Mouse (Mus musculus) limb, embryonic 13.5 days (tissue): Measurements from ENCODE around the gene Ppp1cc. TPM values are rescaled to one million over a fixed set of nuclear protein-coding genes. Genes with fewer than 3 reads are reported as not detected.
A peak's percentile ranks its signal among the peaks of the same experiment; 100 is the strongest.
"Not testable (repeated sequence)": the region's sequence is repeated elsewhere in the genome, so short reads cannot be mapped to it uniquely, and the experiment has no call there.

Source experiments
- ATAC-seq: fragments of 200-750 bp; cut with Nextera tagmentation; 2 replicates; pipeline ENCODE4 v1.8.0; 2017; ENCODE audit warnings: low read depth, moderate number of reproducible peaks, moderate TSS enrichment; ENCODE audit not compliant: low FRiP score
- H3K27ac ChIP-seq: fragments of 300-500 bp; sonication (generic); 2 replicates; pipeline ENCODE4 v1.5.1; 2015; ENCODE audit warnings: inconsistent platforms, mild to moderate bottlenecking, moderate library complexity
- H3K27me3 ChIP-seq: fragments of 300-500 bp; sonication (generic); 2 replicates; pipeline ENCODE4 v1.6.1; 2015; ENCODE audit warnings: mild to moderate bottlenecking, inconsistent platforms
- H3K36me3 ChIP-seq: fragments of 300-500 bp; sonication (generic); 2 replicates; pipeline ENCODE4 v1.6.1; 2015; ENCODE audit warnings: inconsistent platforms, mild to moderate bottlenecking, moderate library complexity
- H3K4me1 ChIP-seq: fragments of 300-500 bp; sonication (generic); 2 replicates; pipeline ENCODE4 v1.6.1; 2015; ENCODE audit warnings: inconsistent platforms
- H3K4me2 ChIP-seq: fragments of 300-500 bp; sonication (generic); replicated peaks from 2 replicates; pipeline ENCODE4 v1.6.1; 2015; ENCODE audit warnings: inconsistent platforms, mild to moderate bottlenecking, moderate library complexity
- H3K4me3 ChIP-seq: fragments of 300-500 bp; sonication (generic); 2 replicates; pipeline ENCODE4 v1.5.1; 2015; ENCODE audit warnings: moderate library complexity, mild to moderate bottlenecking, inconsistent platforms
- H3K9ac ChIP-seq: fragments of 300-500 bp; sonication (generic); 2 replicates; pipeline ENCODE4 v1.6.1; 2015; ENCODE audit warnings: mild to moderate bottlenecking, inconsistent platforms
- H3K9me3 ChIP-seq: fragments of 300-500 bp; sonication (generic); 2 replicates; pipeline ENCODE4 v1.6.1; 2016; ENCODE audit warnings: inconsistent platforms
- WGBS: fragments of 180-500 bp; shearing (Covaris S2); methylation state at CpG from one replicate; pipeline ENCODE4 v1.1.7; 2015; 5-methylcytosine and 5-hydroxymethylcytosine counted together
- polyA plus RNA-seq: library from polyadenylated mRNA; unstranded; fragments of >200 nt; fragmentation: Nextera tagmentation; extraction: Ambion mirVana; gene quantifications from 2 replicates; pipeline ENCODE4 v1.2.1, GENCODE M21; 2015

The Ppp1cc gene
- polyA plus RNA-seq, 1 experiment from 2014 or later: 235 TPM

DNA sequence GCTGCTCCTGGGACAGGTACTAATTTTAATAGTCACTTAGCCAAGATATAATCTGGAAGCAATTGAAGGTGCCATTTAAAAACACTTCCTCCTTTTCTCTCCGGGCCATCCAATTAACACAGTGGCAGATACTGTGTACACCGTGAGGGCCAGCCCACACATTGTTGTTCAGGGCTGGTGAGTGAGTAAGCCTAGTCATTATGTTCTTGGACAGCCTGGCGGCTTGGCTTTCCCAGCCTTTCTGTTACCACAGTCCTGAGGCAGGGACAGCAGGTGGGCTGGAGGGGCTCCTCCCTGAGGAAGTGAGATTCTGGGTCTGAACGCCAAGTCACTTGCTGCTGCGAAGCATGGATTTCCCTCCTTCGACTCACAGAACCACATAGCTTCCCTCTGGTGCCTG is 21.6 kb downstream of the Ppp1cc start:
- Histone ChIP-seq H3K4me3 (no peak overlapping the region), H3K36me3 (peaks cover 24% of the 10 kb centered on the region), H3K4me2 (no peak overlapping the region), H3K4me1 (0 out of 2 replicates have a peak, but pooled peaks cover 2% of the 10 kb centered on the region), H3K9ac (no peak overlapping the region), H3K27ac (no peak overlapping the region), H3K27me3 (no peaks in the 10 kb centered on the region), H3K9me3 (0 out of 2 replicates have a peak, but pooled peaks cover under 1% of the 10 kb centered on the region)
- ATAC-seq: no peak
- WGBS: 46% methylated on average over 6 of the region's 6 CpGs

DNA sequence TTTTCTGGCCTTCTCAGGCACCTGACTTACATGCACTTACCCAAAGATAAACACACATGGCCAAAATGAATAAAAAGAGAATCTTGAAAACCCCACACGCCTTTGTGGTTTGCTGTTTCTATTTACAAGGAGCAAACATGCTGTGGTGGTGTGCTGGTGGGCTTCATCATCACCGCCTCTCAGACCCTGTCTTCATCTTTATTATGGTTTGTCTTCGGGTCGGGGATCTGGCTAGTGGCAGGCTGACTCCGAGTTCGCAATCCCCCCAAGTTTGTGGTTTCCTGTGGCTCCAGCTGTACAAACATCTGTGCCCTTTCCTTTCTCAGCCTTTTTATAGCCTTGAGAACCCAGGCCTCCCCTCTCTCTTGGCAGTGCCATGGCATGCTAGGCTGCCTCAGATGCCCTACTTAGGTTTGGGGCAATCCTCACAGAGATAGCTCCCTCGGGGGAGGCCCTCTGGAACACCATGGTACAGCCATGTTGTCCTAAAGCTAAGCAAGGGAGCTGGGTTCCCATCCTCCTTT is 26.3 kb downstream of the Ppp1cc start:
- H3K27ac ChIP-seq: no peak overlapping the region
- 79% methylated on average over 7 of the region's 7 CpGs for WGBS
- H3K4me2 ChIP-seq: no peak overlapping the region
- no peaks in the 10 kb centered on the region for H3K27me3 ChIP-seq
- ATAC-seq: no peak
- 0 out of 2 replicates have a peak, but pooled peaks cover 2% of the 10 kb centered on the region for H3K4me1 ChIP-seq
- H3K4me3 ChIP-seq: no peak overlapping the region
- H3K9me3 ChIP-seq: 0 out of 2 replicates have a peak, but pooled peaks cover 4% of the 10 kb centered on the region
- H3K36me3 ChIP-seq: no peaks in the 10 kb centered on the region
- H3K9ac ChIP-seq: no peak overlapping the region

DNA sequence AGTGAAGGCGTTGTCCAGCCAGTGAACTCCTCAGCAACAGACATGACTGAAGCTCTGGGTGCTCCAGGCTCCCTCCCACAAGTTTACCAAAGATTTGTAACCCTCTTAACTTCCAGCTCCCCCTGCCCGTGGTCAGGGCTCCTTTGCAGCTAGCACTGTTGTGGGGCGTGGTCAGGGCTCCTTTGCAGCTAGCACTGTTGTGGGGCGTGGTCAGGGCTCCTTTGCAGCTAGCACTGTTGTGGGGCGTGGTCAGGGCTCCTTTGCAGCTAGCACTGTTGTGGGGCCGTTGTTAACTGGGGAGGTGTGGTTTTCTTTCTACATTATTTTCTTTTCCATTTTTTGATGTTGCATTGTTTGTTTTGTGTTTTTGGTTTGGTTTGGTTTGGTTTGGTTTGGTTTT is 26.8 kb downstream of the Ppp1cc start:
- H3K27me3 ChIP-seq, H3K4me3 ChIP-seq, H3K27ac ChIP-seq, H3K9me3 ChIP-seq, H3K4me1 ChIP-seq, H3K36me3 ChIP-seq, ATAC-seq, H3K4me2 ChIP-seq, H3K9ac ChIP-seq: not testable (repeated sequence)
- WGBS: 95% methylated on average over 6 of the region's 6 CpGs

- no peak for ATAC-seq
- no peaks in the 10 kb centered on the region for H3K36me3 ChIP-seq
- 64% methylated on average over 3 of the region's 3 CpGs for WGBS
Measured at GRCm38 (mm10) chr5:122189115-122189514, 31.0 kb downstream of the Ppp1cc start.

GRCm38 (mm10) chr5:122190465-122190864 is 32.4 kb downstream of the Ppp1cc start:
- no peaks in the 10 kb centered on the region for H3K4me1 ChIP-seq
- H3K4me2 ChIP-seq: no peak overlapping the region
- ATAC-seq: no peak
- no peak overlapping the region for H3K9ac ChIP-seq
- no peak overlapping the region for H3K4me3 ChIP-seq
- no peaks in the 10 kb centered on the region for H3K36me3 ChIP-seq
- 73% methylated on average over 7 of the region's 7 CpGs for WGBS
- H3K27me3 ChIP-seq: no peaks in the 10 kb centered on the region
- H3K27ac ChIP-seq: no peak overlapping the region
- no peaks in the 10 kb centered on the region for H3K9me3 ChIP-seq

More at GRCm38 (mm10) chr5:122189115-122189514, 31.0 kb downstream of the Ppp1cc start:
- no peaks in the 10 kb centered on the region for H3K27me3 ChIP-seq
- H3K4me1 ChIP-seq: no peaks in the 10 kb centered on the region
- no peak overlapping the region for H3K9ac ChIP-seq
- no peak overlapping the region for H3K4me2 ChIP-seq
- H3K4me3 ChIP-seq: no peak overlapping the region
- H3K27ac ChIP-seq: no peak overlapping the region
- H3K9me3 ChIP-seq: 0 out of 2 replicates have a peak, but pooled peaks cover 4% of the 10 kb centered on the region

GRCm38 (mm10) chr5:122191269-122192063 is 33.4 kb downstream of the Ppp1cc start:
- H3K4me1 ChIP-seq: no peaks in the 10 kb centered on the region
- H3K36me3 ChIP-seq: no peaks in the 10 kb centered on the region
- H3K27me3 ChIP-seq: no peaks in the 10 kb centered on the region
- no peak for ATAC-seq
- H3K4me2 ChIP-seq: no peak overlapping the region
- H3K4me3 ChIP-seq: no peak overlapping the region
- no peaks in the 10 kb centered on the region for H3K9me3 ChIP-seq
- WGBS: 71% methylated on average over 12 of the region's 12 CpGs
- H3K9ac ChIP-seq: no peak overlapping the region
- H3K27ac ChIP-seq: no peak overlapping the region

GRCm38 (mm10) chr5:122192347-122192746 is 34.3 kb downstream of the Ppp1cc start:
- Histone ChIP-seq H3K4me3 (no peak overlapping the region), H3K9ac (no peak overlapping the region), H3K4me1 (no peaks in the 10 kb centered on the region), H3K27me3 (no peaks in the 10 kb centered on the region), H3K9me3 (no peaks in the 10 kb centered on the region), H3K27ac (no peak overlapping the region), H3K36me3 (no peaks in the 10 kb centered on the region), H3K4me2 (no peak overlapping the region)
- no peak for ATAC-seq
- 37% methylated on average over 3 of the region's 4 CpGs for WGBS

- no peaks in the 10 kb centered on the region for H3K4me1 ChIP-seq
- no peak overlapping the region for H3K27ac ChIP-seq
- no peak for ATAC-seq
- no peak overlapping the region for H3K9ac ChIP-seq
- WGBS: 90% methylated on average over 4 of the region's 4 CpGs
- no peaks in the 10 kb centered on the region for H3K36me3 ChIP-seq
- no peaks in the 10 kb centered on the region for H3K9me3 ChIP-seq
- no peak overlapping the region for H3K4me2 ChIP-seq
- H3K4me3 ChIP-seq: no peak overlapping the region
- H3K27me3 ChIP-seq: no peaks in the 10 kb centered on the region
Measured at GRCm38 (mm10) chr5:122200872-122201271, 42.8 kb downstream of the Ppp1cc start.

DNA sequence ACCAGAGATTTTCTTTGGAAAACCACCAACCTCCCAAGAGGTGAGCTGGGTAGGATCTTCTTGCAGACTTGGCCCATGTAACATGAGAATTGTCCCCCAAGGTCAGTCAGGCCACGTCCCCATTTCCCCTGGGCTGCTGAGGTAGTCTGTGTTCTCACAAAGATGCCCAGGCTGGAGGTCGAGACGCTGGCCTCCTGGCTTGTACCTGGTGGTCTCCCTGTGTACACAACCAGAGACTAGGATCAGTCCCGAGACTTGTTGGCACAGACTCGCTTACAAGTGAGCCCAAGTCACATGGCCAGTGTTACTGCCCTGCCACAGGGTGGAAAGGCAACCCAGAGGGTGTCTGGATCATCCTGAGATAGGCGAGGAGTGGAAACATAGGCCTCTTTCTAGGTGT is 43.8 kb downstream of the Ppp1cc start:
- Histone ChIP-seq H3K4me1 (no peaks in the 10 kb centered on the region), H3K9me3 (no peaks in the 10 kb centered on the region), H3K4me3 (no peak overlapping the region), H3K27me3 (no peaks in the 10 kb centered on the region), H3K27ac (no peak overlapping the region), H3K4me2 (no peak overlapping the region), H3K36me3 (no peaks in the 10 kb centered on the region), H3K9ac (no peak overlapping the region)
- 87% methylated on average over 6 of the region's 6 CpGs for WGBS
- ATAC-seq: no peak

- 64% methylated on average over 2 of the region's 2 CpGs for WGBS
- H3K9me3 ChIP-seq: no peaks in the 10 kb centered on the region
- ATAC-seq: no peak
- no peak overlapping the region for H3K9ac ChIP-seq
- H3K4me1 ChIP-seq: peaks cover 6% of the 10 kb centered on the region
- H3K4me2 ChIP-seq: no peak overlapping the region
- H3K36me3 ChIP-seq: no peaks in the 10 kb centered on the region
- H3K4me3 ChIP-seq: no peak overlapping the region
- H3K27ac ChIP-seq: no peak overlapping the region
- no peaks in the 10 kb centered on the region for H3K27me3 ChIP-seq
Measured at GRCm38 (mm10) chr5:122204180-122204579, 46.1 kb downstream of the Ppp1cc start.

DNA sequence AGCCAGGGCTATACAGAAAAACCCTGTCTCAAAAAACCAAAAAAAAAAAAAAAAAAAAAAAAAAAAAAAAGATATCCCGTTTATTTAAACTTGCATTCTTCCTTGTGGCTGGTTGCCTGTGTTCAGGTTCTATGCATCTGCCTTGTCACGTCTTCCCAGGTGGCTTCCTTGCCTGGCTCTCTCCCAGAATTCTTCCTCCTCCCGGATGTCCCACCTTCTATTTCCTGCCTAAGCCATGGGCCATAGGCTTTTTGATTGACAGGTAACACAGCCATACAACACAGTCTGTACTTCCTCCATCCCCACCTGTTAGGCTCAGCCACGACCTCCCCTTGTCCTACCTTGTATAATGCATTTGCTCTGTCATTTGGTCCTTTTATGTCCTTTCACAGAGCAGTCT is 48.4 kb downstream of the Ppp1cc start, which contains the start of gene Hvcn1:
TSS of gene Hvcn1 (plus strand) at position 330 of the 400 bp plus-strand sequence.
- ATAC-seq: no peak
- Histone ChIP-seq H3K27ac (no peak within 1 kb of the TSS), H3K9ac (no peak within 1 kb of the TSS), H3K36me3 (no peaks in the 10 kb centered on the region), H3K27me3 (no peaks in the 10 kb centered on the region), H3K4me3 (no peak within 1 kb of the TSS), H3K9me3 (no peaks in the 10 kb centered on the region), H3K4me2 (no peak within 1 kb of the TSS), H3K4me1 (peaks cover 17% of the 10 kb centered on the region)
- 76% methylated on average over 4 of the region's 4 CpGs for WGBS

DNA sequence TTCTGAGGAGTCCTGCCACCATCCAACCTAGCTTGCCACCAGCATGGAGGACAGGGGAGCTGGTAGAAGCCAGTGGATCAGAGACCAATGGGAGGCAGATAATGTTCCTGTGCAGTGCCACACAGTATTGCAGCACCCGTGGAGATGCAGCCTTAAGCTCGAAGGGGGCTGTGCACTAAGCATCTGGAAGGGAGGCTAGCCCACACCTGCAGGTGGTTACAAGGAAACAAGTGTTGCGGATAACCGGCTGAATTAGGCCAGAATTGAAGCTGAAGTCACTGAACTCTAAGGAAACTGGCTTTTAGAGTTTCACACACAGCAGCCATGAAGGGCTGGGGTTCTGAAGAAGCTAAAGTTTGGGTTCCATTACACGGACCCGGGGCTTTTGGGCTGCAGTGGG is 50.8 kb downstream of the Ppp1cc start:
- 37% methylated on average over 6 of the region's 6 CpGs for WGBS
- H3K4me3 ChIP-seq: no peak overlapping the region
- H3K4me2 ChIP-seq: peak overlapping the region; percentile 68

More for the DNA sequence above, 50.8 kb downstream of the Ppp1cc start:
- H3K27ac ChIP-seq: no peak overlapping the region
- no peaks in the 10 kb centered on the region for H3K27me3 ChIP-seq
- no peaks in the 10 kb centered on the region for H3K36me3 ChIP-seq
- no peak overlapping the region for H3K9ac ChIP-seq
- no peak for ATAC-seq
- peaks cover 17% of the 10 kb centered on the region for H3K4me1 ChIP-seq
- H3K9me3 ChIP-seq: no peaks in the 10 kb centered on the region
